Mouse (Mus musculus) ovary, postnatal 14 days (tissue): ENCODE data around the gene Zkscan17.

Experiments used
- DNase-seq: peaks from one replicate; pipeline ENCODE4 v3.0.0; 2022; ENCODE audit warnings: low spot score

The Zkscan17 gene

DNA sequence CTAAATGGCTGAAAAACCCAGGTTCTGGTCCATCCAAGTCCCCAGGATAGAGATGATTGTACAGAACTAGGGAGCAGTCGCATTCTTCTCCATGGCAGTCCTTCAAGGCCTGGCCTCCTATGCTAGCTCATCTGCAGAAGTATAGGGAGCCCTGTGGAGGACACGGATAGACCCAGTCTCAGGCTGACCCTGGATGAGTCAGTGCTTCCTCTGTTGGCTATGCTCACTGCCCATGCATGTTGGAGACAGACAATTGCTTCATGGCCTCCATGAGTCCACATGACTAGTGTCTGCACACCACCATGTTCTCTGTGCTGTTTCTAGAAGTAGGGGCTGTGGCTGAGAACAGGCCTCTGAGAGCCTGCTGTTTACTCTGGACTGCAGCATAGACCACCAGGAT lies 70.2 kb downstream of the Zkscan17 start:
- DNase-seq = no peak

DNA sequence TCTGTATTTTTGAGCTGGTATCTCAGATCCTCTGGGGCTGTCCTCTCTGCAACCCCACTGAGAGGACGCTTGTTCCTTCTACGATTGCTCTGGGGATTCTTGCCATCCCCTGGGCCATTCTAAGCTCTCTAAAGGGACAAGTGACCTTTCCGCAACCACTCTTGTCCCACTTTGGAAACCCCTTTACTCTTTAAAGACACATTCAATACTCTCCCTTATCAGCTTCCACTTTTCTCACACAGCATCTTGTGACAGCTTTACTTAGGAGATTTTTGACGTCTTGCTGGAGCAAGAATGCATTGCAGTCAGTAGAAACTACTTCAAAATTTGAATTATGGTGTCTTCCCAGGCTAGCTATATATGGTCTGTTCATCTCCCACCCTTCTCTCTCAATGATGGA lies 75.5 kb downstream of the Zkscan17 start, which contains the start of gene Snap47:
Gene Snap47 (minus strand): TSS at position 101 of the 400 bp plus-strand sequence.
- no peak for DNase-seq

DNA sequence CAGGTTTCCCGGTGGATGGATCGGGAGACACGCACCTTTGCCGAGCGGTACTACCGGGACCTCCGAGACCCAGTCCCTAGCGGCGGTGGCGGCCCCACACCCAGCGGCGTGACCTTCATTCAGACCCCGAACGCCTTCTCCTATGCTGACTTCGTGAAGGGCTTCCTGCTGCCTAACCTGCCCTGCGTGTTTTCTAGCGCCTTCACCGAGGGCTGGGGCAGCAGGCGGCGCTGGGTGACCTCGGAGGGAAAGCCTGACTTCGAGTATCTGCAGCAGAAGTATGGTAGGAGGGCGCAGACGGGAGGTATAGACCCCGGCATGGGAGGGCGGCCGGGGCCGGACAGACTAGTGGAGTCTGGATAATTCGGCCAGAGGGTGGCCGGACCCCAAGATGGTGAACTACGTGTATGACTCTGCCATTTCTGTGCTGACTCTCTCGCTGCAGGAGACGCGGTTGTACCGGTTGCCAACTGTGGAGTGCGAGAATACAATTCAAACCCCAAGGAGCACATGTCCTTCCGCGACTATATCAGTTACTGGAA lies 76.2 kb downstream of the Zkscan17 start:
- no peak for DNase-seq

DNA sequence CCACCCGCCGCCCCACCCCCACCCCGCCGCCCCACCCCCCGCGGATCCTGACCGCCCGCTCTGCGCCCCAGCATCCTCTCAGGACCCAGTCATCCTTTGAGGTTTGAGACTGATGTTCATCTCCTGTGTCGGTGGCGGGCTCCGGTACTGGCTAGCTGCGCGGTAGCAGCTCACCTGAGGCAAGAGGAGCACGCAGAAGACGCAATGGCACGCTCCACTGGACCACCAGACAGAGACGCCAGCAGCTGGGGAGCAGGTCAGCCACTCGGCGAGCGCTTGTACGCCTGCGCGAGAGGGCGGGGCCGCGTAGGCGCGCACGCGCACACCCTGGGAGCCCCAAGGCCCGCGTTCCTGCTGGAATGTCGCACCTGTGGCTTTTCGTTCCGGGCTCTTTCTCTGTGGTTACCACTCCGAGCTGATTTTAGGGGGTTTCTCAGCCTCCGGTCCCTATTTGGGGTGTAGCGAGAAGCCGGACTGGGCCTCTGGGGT lies 76.8 kb downstream of the Zkscan17 start, which contains the start of gene Jmjd4:
Gene Jmjd4 (plus strand): TSS at position 305 of the 489 bp plus-strand sequence.
- DNase-seq = peak; percentile 90

DNA sequence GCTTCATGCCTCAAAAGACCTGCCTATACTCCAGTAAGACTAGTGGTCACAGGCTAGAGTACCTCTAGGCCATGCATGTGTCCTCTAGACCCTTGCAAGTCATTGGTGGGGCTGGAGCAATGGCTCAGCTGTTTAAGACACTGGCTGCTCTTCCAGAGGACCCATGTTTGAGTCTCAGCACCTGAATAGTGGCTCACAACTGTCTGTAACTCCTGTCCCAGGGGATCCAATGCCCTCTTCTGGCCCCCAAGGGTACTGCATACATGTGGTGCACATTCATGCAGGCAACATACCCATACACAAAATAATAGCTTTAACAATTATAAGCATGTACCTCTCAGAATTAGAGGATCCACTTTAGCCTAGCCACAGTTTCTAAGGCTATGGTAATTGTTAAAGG lies 83.4 kb downstream of the Zkscan17 start:
- no peak for DNase-seq

DNA sequence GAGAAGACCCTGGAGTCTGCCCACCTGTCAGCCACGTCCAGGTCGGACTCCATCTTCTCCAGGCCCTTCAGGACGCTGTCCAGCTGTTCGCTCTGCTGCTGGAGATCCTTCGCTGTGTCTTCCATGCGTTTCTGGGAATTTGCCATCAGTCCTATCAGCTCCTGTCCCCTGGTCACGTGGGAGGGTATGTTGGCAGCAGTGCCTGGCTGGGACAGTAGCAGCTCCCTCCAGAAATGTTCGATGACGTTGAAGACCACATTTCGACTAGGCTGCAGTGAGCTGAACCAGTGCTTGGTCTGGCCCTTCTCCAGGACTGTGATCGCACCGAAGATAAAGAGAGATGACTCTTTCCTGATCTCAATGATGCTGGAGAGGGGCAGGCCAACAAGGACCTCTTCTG lies 88.6 kb downstream of the Zkscan17 start:
- DNase-seq = no peak
